Mouse (Mus musculus) kidney, embryonic 16.5 days (tissue): ENCODE results near the gene Cdca7. TPM values are rescaled to one million over a fixed set of nuclear protein-coding genes. Genes with fewer than 3 reads are reported as not detected.
A peak's percentile ranks its signal among the peaks of the same experiment; 100 is the strongest.

Experiments used
- ATAC-seq: fragments of 200-750 bp; cut with Nextera tagmentation; 2 replicates; pipeline ENCODE4 v1.8.0; 2017; ENCODE audit warnings: moderate TSS enrichment; ENCODE audit not compliant: low FRiP score, low TSS enrichment
- H3K27ac ChIP-seq: fragments of 300-500 bp; sonication (generic); 2 replicates; pipeline ENCODE4 v1.5.1; 2014; ENCODE audit warnings: low read length
- H3K27me3 ChIP-seq: fragments of 300-500 bp; sonication (generic); 2 replicates; pipeline ENCODE4 v1.6.1; 2014; ENCODE audit warnings: low read length, control low read depth, mixed read lengths; ENCODE audit not compliant: insufficient read depth
- H3K36me3 ChIP-seq: fragments of 300-500 bp; sonication (generic); 2 replicates; pipeline ENCODE4 v1.6.1; 2014; ENCODE audit warnings: low read length, control low read depth, mixed read lengths; ENCODE audit not compliant: insufficient read depth
- H3K4me1 ChIP-seq: fragments of 300-500 bp; sonication (generic); 2 replicates; pipeline ENCODE4 v1.6.1; 2014; ENCODE audit warnings: low read length, control low read depth, mixed read lengths; ENCODE audit not compliant: insufficient read depth
- H3K4me2 ChIP-seq: fragments of 300-500 bp; sonication (generic); replicated peaks from 2 replicates; pipeline ENCODE4 v1.6.1; 2014; ENCODE audit warnings: low read depth, low read length
- H3K4me3 ChIP-seq: fragments of 300-500 bp; sonication (generic); 2 replicates; pipeline ENCODE4 v1.5.1; 2014; ENCODE audit warnings: mild to moderate bottlenecking, low read length
- H3K9ac ChIP-seq: fragments of 300-500 bp; sonication (generic); replicated peaks from 2 replicates; pipeline ENCODE4 v1.6.1; 2014; ENCODE audit warnings: low read length
- H3K9me3 ChIP-seq: fragments of 300-500 bp; sonication (generic); 2 replicates; pipeline ENCODE4 v1.6.1; 2016; ENCODE audit warnings: low read length, control low read depth
- WGBS: fragments of 180-500 bp; shearing (Covaris S2); extraction: QIAGEN DNeasy Blood & Tissue Kit; methylation state at CpG from one replicate; pipeline ENCODE4 v1.1.7; 2014; 5-methylcytosine and 5-hydroxymethylcytosine counted together
- polyA plus RNA-seq: library from polyadenylated mRNA; unstranded; fragments of >200 nt; fragmentation: Nextera tagmentation; extraction: Ambion mirVana; gene quantifications from 2 replicates; pipeline ENCODE4 v1.2.1, GENCODE M21; 2015

Cdca7 gene
- polyA plus RNA-seq = 159 and 165 TPM in 2 replicates

DNA sequence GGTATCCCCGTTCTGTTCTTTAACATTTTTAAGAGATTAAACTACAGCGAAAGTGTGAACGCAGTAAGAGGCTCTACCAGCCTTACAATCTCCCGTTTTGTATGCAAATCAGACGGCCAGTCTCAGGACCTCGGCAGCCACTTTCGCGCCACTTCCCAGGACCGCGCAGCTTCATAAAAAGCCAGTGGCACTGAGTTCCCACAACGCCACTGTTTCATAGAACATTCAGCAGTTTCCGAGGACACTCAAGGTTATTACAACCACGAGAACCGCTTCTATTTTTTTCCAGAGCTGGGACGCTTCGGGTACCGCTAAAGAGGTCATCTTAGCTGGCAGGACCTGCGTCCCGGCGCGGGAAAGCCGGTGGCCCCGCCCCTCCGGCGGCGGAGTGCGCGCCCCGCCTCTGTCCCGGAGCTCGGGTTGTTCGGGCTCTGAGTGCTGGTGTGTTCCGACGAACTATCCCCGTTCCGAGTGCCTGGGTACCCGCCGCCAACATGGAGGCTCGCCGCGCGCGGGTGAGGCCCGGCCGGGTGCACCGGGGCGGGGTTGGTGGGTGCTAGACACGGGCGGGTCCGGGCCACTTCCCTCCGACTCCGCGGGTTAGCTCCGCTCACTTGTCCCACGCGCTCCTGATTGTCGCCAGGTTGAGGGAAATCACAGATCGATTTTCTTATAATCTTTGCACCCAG lies at the start of gene Cdca7:
Gene Cdca7 (plus strand): TSS at position 363 of the 689 bp plus-strand sequence.
- peaks cover 25% of the 10 kb centered on the region for H3K4me1 ChIP-seq
- peaks cover 13% of the 10 kb centered on the region for H3K36me3 ChIP-seq
- ATAC-seq = peak; percentile 88
- no peaks in the 10 kb centered on the region for H3K9me3 ChIP-seq
- no peaks in the 10 kb centered on the region for H3K27me3 ChIP-seq
- peak within 1 kb of the TSS; percentile 86 for H3K4me3 ChIP-seq
- peak within 1 kb of the TSS; percentile 91 for H3K27ac ChIP-seq
- under 1% methylated on average over 58 of the region's 58 CpGs for WGBS
- H3K4me2 ChIP-seq = peak within 1 kb of the TSS; percentile 86
- peak within 1 kb of the TSS; percentile 88 for H3K9ac ChIP-seq

DNA sequence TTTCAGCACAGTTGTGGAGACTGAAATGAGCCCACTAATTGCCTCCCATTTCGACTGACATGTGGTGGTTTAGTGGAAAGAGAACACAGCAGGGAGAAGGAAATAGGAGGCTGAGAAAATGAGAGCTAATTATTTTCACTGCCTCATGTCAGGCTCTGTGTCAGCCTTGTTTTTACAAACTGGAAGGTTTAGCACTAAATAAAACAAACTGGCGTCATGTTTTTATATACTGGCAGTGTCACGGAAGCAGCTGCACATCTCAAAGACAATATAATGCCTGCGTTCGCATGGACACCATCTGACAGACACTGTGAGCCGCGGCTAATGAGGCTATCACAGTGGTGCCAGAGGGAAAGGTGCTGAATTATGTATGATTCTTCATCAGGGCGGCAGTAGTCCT lies 49.2 kb upstream of the Cdca7 start:
- 26% methylated on average over 8 of the region's 8 CpGs for WGBS
- H3K9me3 ChIP-seq = no peaks in the 10 kb centered on the region
- no peak overlapping the region for H3K27ac ChIP-seq
- no peaks in the 10 kb centered on the region for H3K27me3 ChIP-seq
- H3K4me1 ChIP-seq = peaks cover 3% of the 10 kb centered on the region; the same call in 1 of the 2 replicates
- no peak overlapping the region for H3K9ac ChIP-seq
- no peaks in the 10 kb centered on the region for H3K36me3 ChIP-seq
- ATAC-seq = no peak
- H3K4me3 ChIP-seq = no peak overlapping the region
- H3K4me2 ChIP-seq = no peak overlapping the region

DNA sequence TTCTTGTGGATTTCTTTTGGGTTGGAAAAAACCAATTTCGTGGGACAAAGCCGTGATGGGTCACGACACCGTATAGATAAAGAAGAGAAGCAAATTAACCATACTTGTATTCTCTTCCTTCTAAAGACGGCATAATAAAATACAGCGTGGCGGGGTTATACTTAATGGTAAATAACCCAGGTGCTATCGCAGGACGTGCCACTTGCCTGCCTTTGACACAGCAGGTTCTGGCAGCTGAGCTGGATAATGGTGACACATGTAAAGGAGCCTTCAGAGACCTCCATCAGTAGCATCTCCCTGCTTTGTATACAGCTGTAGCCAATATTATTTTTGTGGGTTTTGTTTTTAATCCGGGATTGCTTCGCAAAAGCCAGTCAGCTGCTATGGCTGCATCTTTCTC lies 48.7 kb upstream of the Cdca7 start:
- peaks cover 3% of the 10 kb centered on the region; the same call in 1 of the 2 replicates for H3K4me1 ChIP-seq
- H3K4me3 ChIP-seq = no peak overlapping the region
- WGBS = 66% methylated on average over 11 of the region's 11 CpGs
- no peaks in the 10 kb centered on the region for H3K36me3 ChIP-seq
- no peaks in the 10 kb centered on the region for H3K9me3 ChIP-seq
- no peak overlapping the region for H3K9ac ChIP-seq
- no peak overlapping the region for H3K27ac ChIP-seq
- H3K4me2 ChIP-seq = no peak overlapping the region
- no peak for ATAC-seq
- H3K27me3 ChIP-seq = no peaks in the 10 kb centered on the region

DNA sequence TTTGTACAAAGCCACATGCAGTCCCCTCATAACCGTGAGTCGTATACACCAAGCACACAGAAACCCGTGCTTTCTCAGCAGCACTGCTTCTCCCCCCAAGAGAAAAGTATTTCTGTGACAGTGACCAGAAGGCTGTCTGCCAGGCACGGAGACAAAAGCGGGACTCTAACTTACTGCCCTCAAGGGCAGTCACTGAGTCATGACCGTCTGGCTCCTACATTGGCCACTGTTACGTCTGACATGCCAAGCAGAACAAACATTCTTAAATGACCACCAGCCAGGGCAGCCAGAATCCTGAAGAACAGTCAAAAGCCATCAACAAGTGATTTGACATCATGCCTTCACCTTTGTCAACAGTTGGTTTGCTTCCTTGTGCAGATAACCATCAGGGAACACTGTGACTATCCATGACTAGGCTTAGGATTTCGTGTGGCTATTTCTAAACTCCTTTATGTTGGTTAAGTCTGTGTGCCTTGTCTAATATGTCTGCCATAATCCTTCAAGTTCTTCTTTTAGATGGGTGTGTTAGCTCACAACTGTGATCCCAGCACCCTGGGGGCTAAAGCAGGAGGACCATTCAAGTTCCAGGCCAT lies 36.9 kb upstream of the Cdca7 start:
- Histone ChIP-seq H3K4me3 (no peak overlapping the region), H3K9me3 (no peaks in the 10 kb centered on the region), H3K27ac (no peak overlapping the region), H3K4me2 (no peak overlapping the region), H3K4me1 (peaks cover 6% of the 10 kb centered on the region), H3K36me3 (peaks cover 12% of the 10 kb centered on the region; the same call in 1 of the 2 replicates), H3K27me3 (no peaks in the 10 kb centered on the region), H3K9ac (no peak overlapping the region)
- ATAC-seq = 0 out of 2 replicates have a peak, but pooled peaks have one; percentile 67
- 44% methylated on average over 8 of the region's 8 CpGs for WGBS

DNA sequence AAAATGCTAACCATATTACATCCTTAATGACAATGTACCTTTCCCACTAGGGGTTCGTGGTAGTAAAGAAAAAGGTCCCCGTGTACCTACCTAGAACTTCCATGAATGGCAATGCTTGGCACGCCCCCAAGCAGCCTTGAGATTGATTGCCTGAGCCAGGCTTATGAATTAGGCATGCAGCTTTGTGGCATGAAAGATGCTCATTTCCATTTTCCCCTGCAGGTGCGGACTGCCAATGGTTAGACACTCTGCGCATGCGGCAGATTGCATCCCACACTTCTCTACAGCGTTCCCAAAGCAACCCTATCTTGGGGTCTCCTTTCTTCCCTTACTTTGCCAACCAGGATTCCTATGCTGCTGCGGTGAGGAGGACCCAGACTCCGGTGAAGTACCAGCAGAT lies 34.9 kb upstream of the Cdca7 start:
- Histone ChIP-seq H3K4me1 (peaks cover 6% of the 10 kb centered on the region), H3K9me3 (no peaks in the 10 kb centered on the region), H3K4me2 (no peak overlapping the region), H3K4me3 (no peak overlapping the region), H3K27me3 (no peaks in the 10 kb centered on the region), H3K36me3 (peaks cover 5% of the 10 kb centered on the region; the same call in 1 of the 2 replicates), H3K9ac (no peak overlapping the region), H3K27ac (no peak overlapping the region)
- ATAC-seq = no peak
- WGBS = 92% methylated on average over 9 of the region's 9 CpGs

DNA sequence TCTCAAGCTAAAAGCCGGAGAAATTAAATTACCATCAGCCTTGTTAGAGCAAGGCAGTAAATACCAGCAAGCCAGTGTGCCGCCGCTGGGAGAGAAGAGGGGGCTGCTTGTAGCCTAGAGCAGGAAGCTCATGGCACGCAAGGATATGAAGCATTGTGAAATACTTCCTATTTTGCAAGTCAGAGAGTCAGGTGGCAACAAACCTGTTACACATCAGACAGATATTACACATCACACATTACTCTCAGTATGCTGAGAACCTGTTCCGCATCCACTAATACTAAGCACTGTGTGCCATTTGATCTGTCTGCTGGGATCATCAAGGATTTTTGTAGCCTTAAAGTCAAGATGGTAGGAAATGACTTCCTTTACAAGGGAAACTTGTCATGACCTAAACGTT lies 33.1 kb upstream of the Cdca7 start:
- Histone ChIP-seq H3K4me1 (peaks cover 6% of the 10 kb centered on the region), H3K27ac (no peak overlapping the region), H3K4me3 (no peak overlapping the region), H3K4me2 (no peak overlapping the region), H3K9ac (no peak overlapping the region), H3K36me3 (peaks cover 5% of the 10 kb centered on the region; the same call in 1 of the 2 replicates), H3K9me3 (no peaks in the 10 kb centered on the region), H3K27me3 (no peaks in the 10 kb centered on the region)
- 81% methylated on average over 6 of the region's 6 CpGs for whole genome bisulfite sequencing
- ATAC-seq = no peak

DNA sequence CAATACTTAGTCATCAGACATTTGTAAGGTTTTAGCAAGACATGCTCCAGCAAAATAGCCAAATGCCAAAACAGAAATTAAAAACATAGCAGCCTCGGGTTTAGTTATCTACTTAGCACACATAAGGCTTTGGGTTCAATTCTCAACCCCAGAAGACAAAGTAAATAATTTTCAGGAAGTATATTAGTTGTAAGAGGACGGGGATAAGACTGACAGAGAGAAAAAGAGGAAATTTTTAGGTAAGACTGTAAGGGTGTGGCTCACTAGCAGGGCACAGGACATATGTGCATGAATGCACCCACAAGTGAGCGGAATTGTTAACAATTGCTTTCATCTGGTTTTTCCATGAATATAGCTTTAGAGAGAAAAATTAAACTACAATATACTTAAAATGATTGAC lies 32.0 kb upstream of the Cdca7 start:
- H3K9me3 ChIP-seq = no peaks in the 10 kb centered on the region
- no peaks in the 10 kb centered on the region for H3K27me3 ChIP-seq
- H3K4me1 ChIP-seq = peaks cover 1% of the 10 kb centered on the region
- no peak overlapping the region for H3K27ac ChIP-seq
- ATAC-seq = no peak
- H3K4me2 ChIP-seq = no peak overlapping the region
- H3K4me3 ChIP-seq = no peak overlapping the region
- no peak overlapping the region for H3K9ac ChIP-seq
- H3K36me3 ChIP-seq = peaks cover 5% of the 10 kb centered on the region; the same call in 1 of the 2 replicates
- 85% methylated on average over 3 of the region's 3 CpGs for WGBS

DNA sequence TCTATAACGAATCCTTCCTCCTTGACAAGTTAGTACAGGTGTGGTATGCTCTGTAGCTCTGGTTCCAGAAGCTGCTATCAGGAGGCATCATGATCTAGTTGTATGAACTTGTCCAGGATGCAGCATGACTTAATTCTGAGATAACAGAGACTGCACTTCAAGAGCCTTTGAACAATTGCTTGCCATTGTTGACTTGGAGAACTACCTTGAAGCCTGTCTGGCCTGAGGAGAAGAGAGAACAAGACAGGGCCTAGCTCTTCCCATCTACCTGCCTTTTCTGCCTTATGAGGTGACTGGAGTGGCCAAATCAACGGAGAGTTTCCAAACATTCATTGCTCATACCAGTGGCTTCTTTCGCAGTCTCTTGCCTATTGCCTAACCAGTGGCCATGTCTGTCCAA lies 29.9 kb upstream of the Cdca7 start:
- Histone ChIP-seq H3K27ac (no peak overlapping the region), H3K4me1 (no peaks in the 10 kb centered on the region), H3K27me3 (no peaks in the 10 kb centered on the region), H3K4me2 (no peak overlapping the region), H3K9me3 (no peaks in the 10 kb centered on the region), H3K4me3 (no peak overlapping the region), H3K9ac (no peak overlapping the region), H3K36me3 (peaks cover 5% of the 10 kb centered on the region; the same call in 1 of the 2 replicates)
- WGBS = 88% methylated on average over 3 of the region's 3 CpGs
- ATAC-seq = no peak

DNA sequence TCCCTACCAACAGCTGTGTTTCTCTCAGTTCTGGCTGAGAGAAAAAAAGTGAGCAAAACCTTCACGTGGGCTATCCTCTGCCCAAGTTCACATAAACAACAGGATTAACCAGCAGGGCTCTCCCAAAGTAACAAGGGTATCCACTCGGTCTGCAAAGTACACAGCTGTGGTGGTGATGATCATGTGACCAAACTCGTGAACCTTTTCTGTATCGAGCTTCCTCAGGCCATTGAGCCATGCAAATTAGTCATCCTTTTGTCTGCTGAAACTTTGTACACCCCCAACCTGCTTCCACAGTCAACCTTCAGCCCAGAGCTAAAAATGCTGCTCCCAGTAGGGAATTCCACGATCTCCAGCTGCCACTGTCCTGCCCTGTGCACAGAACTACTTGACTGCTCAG lies 29.3 kb upstream of the Cdca7 start:
- no peak overlapping the region for H3K4me3 ChIP-seq
- 56% methylated on average over 5 of the region's 5 CpGs for WGBS
- H3K27me3 ChIP-seq = no peaks in the 10 kb centered on the region
- no peak overlapping the region for H3K9ac ChIP-seq
- H3K4me2 ChIP-seq = no peak overlapping the region
- H3K9me3 ChIP-seq = no peaks in the 10 kb centered on the region
- H3K4me1 ChIP-seq = no peaks in the 10 kb centered on the region
- no peak overlapping the region for H3K27ac ChIP-seq
- ATAC-seq = no peak
- peaks cover 2% of the 10 kb centered on the region; the same call in 1 of the 2 replicates for H3K36me3 ChIP-seq

DNA sequence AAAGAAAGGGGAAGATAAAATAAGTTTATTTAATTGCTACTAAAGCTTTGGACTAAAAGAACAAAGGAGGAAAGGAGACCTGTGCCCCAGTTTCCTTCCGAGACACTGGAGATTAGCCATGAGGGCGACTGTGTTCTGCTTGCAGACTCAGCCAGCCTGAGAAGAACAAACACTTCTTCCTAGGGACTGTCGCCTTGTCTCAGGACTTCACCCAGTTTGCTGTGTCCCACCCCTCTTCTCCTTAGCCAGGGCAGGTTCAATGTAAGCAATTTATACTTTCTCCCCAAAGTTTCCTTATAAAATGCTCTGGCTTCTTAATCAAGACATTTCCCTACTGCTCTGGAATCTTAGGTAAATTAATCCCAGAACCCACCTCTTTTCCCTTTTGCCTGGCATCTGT lies 22.4 kb upstream of the Cdca7 start:
- no peak overlapping the region for H3K4me3 ChIP-seq
- 57% methylated on average over 3 of the region's 3 CpGs for WGBS
- H3K9ac ChIP-seq = no peak overlapping the region
- peaks cover 4% of the 10 kb centered on the region; the same call in 1 of the 2 replicates for H3K4me1 ChIP-seq
- H3K27ac ChIP-seq = no peak overlapping the region
- H3K9me3 ChIP-seq = no peaks in the 10 kb centered on the region
- H3K27me3 ChIP-seq = no peaks in the 10 kb centered on the region
- H3K36me3 ChIP-seq = no peaks in the 10 kb centered on the region
- H3K4me2 ChIP-seq = no peak overlapping the region
- ATAC-seq = no peak
